Mouse (Mus musculus): ENCODE data around the gene Acsl5. TPM values are rescaled to one million over a fixed set of nuclear protein-coding genes. Genes with fewer than 3 reads are reported as not detected.

Acsl5 gene
- polyA plus RNA-seq, 2 experiments: 13.6 to 42.8 TPM

DNA sequence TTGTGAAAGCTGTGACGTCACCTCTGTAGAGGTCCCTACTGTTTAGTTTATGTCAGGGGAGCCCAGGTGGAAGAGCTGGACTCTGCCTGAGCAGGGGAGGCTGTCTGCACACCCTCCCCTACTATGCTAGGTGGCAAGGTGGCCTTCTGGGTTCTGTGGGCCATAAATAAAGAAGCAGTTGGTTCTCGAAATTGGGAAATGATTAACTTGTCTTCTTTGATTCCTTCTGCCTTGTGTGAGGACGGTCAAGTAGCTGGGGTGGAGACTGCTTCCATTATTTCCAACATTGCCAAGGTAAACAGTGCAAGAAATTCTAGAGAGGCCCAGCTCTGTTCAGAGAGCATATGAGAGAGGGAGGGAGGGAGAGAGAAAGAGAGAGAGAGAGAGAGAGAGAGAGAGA, 16.4 kb downstream of the Acsl5 start:
- H3K27ac ChIP-seq (replicated peaks; ENCODE audit: low read depth, low read length): 0 out of 2 replicates have a peak overlapping the region, but pooled peaks have one; percentile 19
- DNase-seq (ENCODE audit: low spot score): no peak
- ATAC-seq (ENCODE audit: low FRiP score, low read depth): no peak
- no peaks in the 10 kb centered on the region for H3K36me3 ChIP-seq (ENCODE audit: control insufficient read depth, insufficient read depth, low read length)
- H3K9ac ChIP-seq (ENCODE audit: low read depth, low read length, severe bottlenecking): no peak overlapping the region
- H3K27me3 ChIP-seq (ENCODE audit: control insufficient read depth, insufficient read depth, low read length): no peaks in the 10 kb centered on the region
- H3K4me2 ChIP-seq (replicated peaks; ENCODE audit: low read depth, low read length, severe bottlenecking): no peak overlapping the region
- no peaks in the 10 kb centered on the region for H3K4me1 ChIP-seq (ENCODE audit: control insufficient read depth, insufficient read depth, low read length)
- WGBS: 73% methylated on average over 3 of the region's 3 CpGs
- no peak overlapping the region for H3K4me3 ChIP-seq (replicated peaks; ENCODE audit: low read length)
- no peak for TF ChIP-seq POLR2A (IDR thresholded peaks at IDR 0.05; ENCODE audit: borderline replicate concordance, extremely low read depth, insufficient read depth, insufficient read length)
- no peaks in the 10 kb centered on the region for H3K9me3 ChIP-seq (ENCODE audit: control insufficient read depth, low read length)

DNA sequence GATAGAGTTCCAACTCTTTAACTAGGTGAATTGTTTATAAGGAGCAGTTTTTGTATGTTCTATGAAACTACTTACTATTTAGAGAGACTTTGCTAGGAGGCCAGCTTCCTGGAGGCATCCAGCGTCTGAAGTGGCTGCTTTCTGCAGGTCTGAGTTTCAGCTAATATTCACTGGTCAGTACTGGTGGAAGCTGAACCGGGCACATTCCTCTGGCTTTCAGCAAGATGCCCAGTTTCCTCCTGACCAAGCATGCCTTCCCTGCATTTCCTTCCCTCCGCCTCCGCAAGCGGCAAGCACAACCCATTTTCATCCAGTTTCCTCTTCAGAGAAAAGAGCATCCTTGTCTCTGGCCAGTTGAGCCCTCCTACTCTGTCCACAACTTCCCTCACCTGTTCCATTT, 17.3 kb downstream of the Acsl5 start:
- Histone ChIP-seq H3K27ac (replicated peaks; ENCODE audit: low read depth, low read length) (no peak overlapping the region), H3K36me3 (ENCODE audit: control insufficient read depth, insufficient read depth, low read length) (no peaks in the 10 kb centered on the region), H3K4me1 (ENCODE audit: control insufficient read depth, insufficient read depth, low read length) (no peaks in the 10 kb centered on the region), H3K4me2 (replicated peaks; ENCODE audit: low read depth, low read length, severe bottlenecking) (no peak overlapping the region), H3K27me3 (ENCODE audit: control insufficient read depth, insufficient read depth, low read length) (no peaks in the 10 kb centered on the region), H3K4me3 (replicated peaks; ENCODE audit: low read length) (no peak overlapping the region), H3K9ac (ENCODE audit: low read depth, low read length, severe bottlenecking) (no peak overlapping the region), H3K9me3 (ENCODE audit: control insufficient read depth, low read length) (no peaks in the 10 kb centered on the region)
- WGBS: 85% methylated on average over 5 of the region's 5 CpGs
- DNase-seq (ENCODE audit: low spot score) (no peak), ATAC-seq (ENCODE audit: low FRiP score, low read depth) (no peak)
- no peak for TF ChIP-seq POLR2A (IDR thresholded peaks at IDR 0.05; ENCODE audit: borderline replicate concordance, extremely low read depth, insufficient read depth, insufficient read length)

DNA sequence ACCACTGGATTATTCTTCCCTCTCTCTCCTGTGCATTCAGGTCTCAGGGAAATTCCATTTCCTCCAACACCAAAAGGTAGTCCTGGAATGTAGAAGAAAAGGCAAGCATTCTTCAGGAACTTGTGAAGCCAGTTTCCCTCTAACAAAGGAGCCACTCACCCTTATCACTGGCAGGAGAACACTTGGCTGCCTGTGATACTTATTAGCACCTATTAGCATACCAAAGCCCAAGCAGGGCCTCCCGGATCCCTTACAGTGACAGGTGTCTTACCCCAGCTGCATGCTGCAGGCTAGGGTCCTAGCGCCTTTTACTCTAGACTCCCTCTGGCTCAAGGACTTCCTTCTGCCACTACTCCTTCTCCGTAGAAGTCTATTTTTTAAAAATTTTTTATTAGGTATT, 19.7 kb downstream of the Acsl5 start:
- no peaks in the 10 kb centered on the region for H3K9me3 ChIP-seq (ENCODE audit: control insufficient read depth, low read length)
- ATAC-seq (ENCODE audit: low FRiP score, low read depth) (no peak), DNase-seq (ENCODE audit: low spot score) (no peak)
- H3K4me1 ChIP-seq (ENCODE audit: control insufficient read depth, insufficient read depth, low read length): no peaks in the 10 kb centered on the region
- WGBS: 38% methylated on average over 3 of the region's 3 CpGs
- no peak overlapping the region for H3K27ac ChIP-seq (replicated peaks; ENCODE audit: low read depth, low read length)
- H3K27me3 ChIP-seq (ENCODE audit: control insufficient read depth, insufficient read depth, low read length): no peaks in the 10 kb centered on the region
- H3K4me3 ChIP-seq (replicated peaks; ENCODE audit: low read length): no peak overlapping the region
- H3K36me3 ChIP-seq (ENCODE audit: control insufficient read depth, insufficient read depth, low read length): no peaks in the 10 kb centered on the region
- no peak overlapping the region for H3K9ac ChIP-seq (ENCODE audit: low read depth, low read length, severe bottlenecking)
- TF ChIP-seq POLR2A (IDR thresholded peaks at IDR 0.05; ENCODE audit: borderline replicate concordance, extremely low read depth, insufficient read depth, insufficient read length): no peak
- no peak overlapping the region for H3K4me2 ChIP-seq (replicated peaks; ENCODE audit: low read depth, low read length, severe bottlenecking)

GRCm38 (mm10) chr19:55273340-55273739, 21.6 kb downstream of the Acsl5 start:
- no peak overlapping the region for H3K9ac ChIP-seq (ENCODE audit: low read depth, low read length, severe bottlenecking)
- DNase-seq (ENCODE audit: low spot score) (no peak), ATAC-seq (ENCODE audit: low FRiP score, low read depth) (no peak)
- H3K4me1 ChIP-seq (ENCODE audit: control insufficient read depth, insufficient read depth, low read length): no peaks in the 10 kb centered on the region
- 80% methylated on average over 6 of the region's 6 CpGs for WGBS
- no peaks in the 10 kb centered on the region for H3K27me3 ChIP-seq (ENCODE audit: control insufficient read depth, insufficient read depth, low read length)
- H3K36me3 ChIP-seq (ENCODE audit: control insufficient read depth, insufficient read depth, low read length): no peaks in the 10 kb centered on the region
- TF ChIP-seq POLR2A (IDR thresholded peaks at IDR 0.05; ENCODE audit: borderline replicate concordance, extremely low read depth, insufficient read depth, insufficient read length): no peak
- no peaks in the 10 kb centered on the region for H3K9me3 ChIP-seq (ENCODE audit: control insufficient read depth, low read length)
- H3K4me3 ChIP-seq (replicated peaks; ENCODE audit: low read length): no peak overlapping the region
- no peak overlapping the region for H3K27ac ChIP-seq (replicated peaks; ENCODE audit: low read depth, low read length)
- H3K4me2 ChIP-seq (replicated peaks; ENCODE audit: low read depth, low read length, severe bottlenecking): no peak overlapping the region

DNA sequence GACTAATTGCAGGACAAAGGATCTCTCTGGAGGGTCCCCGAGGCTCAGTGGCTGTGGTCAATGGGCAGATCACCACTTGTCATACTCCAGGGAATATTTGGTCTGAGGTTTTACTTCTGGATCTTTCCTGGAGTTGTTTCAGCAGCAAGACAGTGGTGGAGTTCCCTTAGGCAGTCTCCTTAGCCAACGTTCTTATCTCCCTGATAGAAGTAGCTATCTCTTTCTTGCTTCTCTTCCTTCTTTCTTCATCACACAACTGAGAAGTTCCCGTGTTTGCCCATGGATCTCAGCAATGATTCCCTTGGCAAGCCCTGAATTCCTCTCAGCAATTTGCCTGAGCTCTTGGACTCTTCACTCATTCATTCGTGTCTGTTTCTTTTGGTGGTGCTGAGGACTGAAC, 24.4 kb downstream of the Acsl5 start:
- no peak for DNase-seq (ENCODE audit: low spot score)

DNA sequence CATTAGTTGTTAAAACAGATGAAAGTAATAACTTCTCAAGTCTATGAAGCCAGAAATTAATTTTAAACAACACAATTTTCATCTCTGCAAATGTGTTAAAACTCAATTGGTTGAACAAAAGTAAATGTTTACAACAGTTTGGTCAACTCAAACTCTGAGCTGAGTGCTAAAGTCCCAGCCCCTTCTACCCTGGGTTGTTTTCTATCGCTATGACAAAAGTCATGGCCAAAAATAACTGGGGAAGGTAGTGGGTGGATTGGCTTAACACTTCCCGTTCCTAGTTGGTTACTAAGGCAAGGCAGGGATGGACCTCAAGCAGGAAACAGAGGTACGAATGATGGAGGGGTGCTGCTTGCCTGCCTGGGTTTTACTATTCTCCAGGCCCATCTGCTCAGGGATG, 25.0 kb downstream of the Acsl5 start:
- H3K9ac ChIP-seq (ENCODE audit: low read depth, low read length, severe bottlenecking): no peak overlapping the region
- no peaks in the 10 kb centered on the region; the same call in 1 of the 2 replicates for H3K36me3 ChIP-seq (ENCODE audit: control insufficient read depth, insufficient read depth, low read length)
- H3K9me3 ChIP-seq (ENCODE audit: control insufficient read depth, low read length): no peaks in the 10 kb centered on the region
- H3K4me2 ChIP-seq (replicated peaks; ENCODE audit: low read depth, low read length, severe bottlenecking): no peak overlapping the region
- DNase-seq (ENCODE audit: low spot score) (no peak), ATAC-seq (ENCODE audit: low FRiP score, low read depth) (no peak)
- no peak overlapping the region for H3K27ac ChIP-seq (replicated peaks; ENCODE audit: low read depth, low read length)
- TF ChIP-seq POLR2A (IDR thresholded peaks at IDR 0.05; ENCODE audit: borderline replicate concordance, extremely low read depth, insufficient read depth, insufficient read length): no peak
- 90% methylated on average over 3 of the region's 3 CpGs for WGBS
- H3K4me3 ChIP-seq (replicated peaks; ENCODE audit: low read length): no peak overlapping the region
- no peaks in the 10 kb centered on the region for H3K27me3 ChIP-seq (ENCODE audit: control insufficient read depth, insufficient read depth, low read length)
- H3K4me1 ChIP-seq (ENCODE audit: control insufficient read depth, insufficient read depth, low read length): no peaks in the 10 kb centered on the region

More for the DNA sequence above, 24.4 kb downstream of the Acsl5 start:
- Histone ChIP-seq H3K27ac (replicated peaks; ENCODE audit: low read depth, low read length) (no peak overlapping the region), H3K9me3 (ENCODE audit: control insufficient read depth, low read length) (no peaks in the 10 kb centered on the region), H3K4me2 (replicated peaks; ENCODE audit: low read depth, low read length, severe bottlenecking) (no peak overlapping the region), H3K4me1 (ENCODE audit: control insufficient read depth, insufficient read depth, low read length) (no peaks in the 10 kb centered on the region), H3K36me3 (ENCODE audit: control insufficient read depth, insufficient read depth, low read length) (no peaks in the 10 kb centered on the region), H3K27me3 (ENCODE audit: control insufficient read depth, insufficient read depth, low read length) (no peaks in the 10 kb centered on the region), H3K4me3 (replicated peaks; ENCODE audit: low read length) (no peak overlapping the region), H3K9ac (ENCODE audit: low read depth, low read length, severe bottlenecking) (no peak overlapping the region)
- no peak for TF ChIP-seq POLR2A (IDR thresholded peaks at IDR 0.05; ENCODE audit: borderline replicate concordance, extremely low read depth, insufficient read depth, insufficient read length)
- no peak for ATAC-seq (ENCODE audit: low FRiP score, low read depth)
- 79% methylated on average over 4 of the region's 4 CpGs for WGBS
